Mouse (Mus musculus) neural tube, embryonic 14.5 days (tissue): ENCODE measurements at regions not wholly inside any gene's neighbourhood (a gene's known extent, or its start where the extent isn't known, plus 50 kb on each side); places are given as distances from the start of the nearest gene placed in this dataset.

Experiments used
- ATAC-seq: fragments of 200-750 bp; cut with Nextera tagmentation; 2 replicates; pipeline ENCODE4 v1.8.0; 2017; ENCODE audit warnings: low read depth, mild to moderate bottlenecking, moderate TSS enrichment, moderate library complexity
- H3K27ac ChIP-seq: fragments of 300-500 bp; sonication (generic); 2 replicates; pipeline ENCODE4 v1.5.1; 2014; ENCODE audit warnings: low read depth, mild to moderate bottlenecking, control low read depth, low read length, moderate library complexity, mixed read lengths
- H3K27me3 ChIP-seq: fragments of 300-500 bp; sonication (generic); 2 replicates; pipeline ENCODE4 v1.6.1; 2014; ENCODE audit warnings: low read length; ENCODE audit not compliant: control insufficient read depth, insufficient read depth
- H3K36me3 ChIP-seq: fragments of 300-500 bp; sonication (generic); 2 replicates; pipeline ENCODE4 v1.6.1; 2014; ENCODE audit warnings: low read length, mixed read lengths; ENCODE audit not compliant: control insufficient read depth, insufficient read depth
- H3K4me1 ChIP-seq: fragments of 300-500 bp; sonication (generic); 2 replicates; pipeline ENCODE4 v1.6.1; 2014; ENCODE audit warnings: low read length; ENCODE audit not compliant: control insufficient read depth, insufficient read depth
- H3K4me2 ChIP-seq: fragments of 300-500 bp; sonication (generic); 2 replicates; pipeline ENCODE4 v1.6.1; 2014; ENCODE audit warnings: mild to moderate bottlenecking, low read depth, low read length, control low read depth
- H3K4me3 ChIP-seq: fragments of 300-500 bp; sonication (generic); 2 replicates; pipeline ENCODE4 v1.5.1; 2014; ENCODE audit warnings: low read depth, low read length, control low read depth, mixed read lengths
- H3K9ac ChIP-seq: fragments of 300-500 bp; sonication (generic); replicated peaks from 2 replicates; pipeline ENCODE4 v1.6.1; 2014; ENCODE audit warnings: low read depth, mild to moderate bottlenecking, control low read depth, low read length, mixed read lengths
- H3K9me3 ChIP-seq: fragments of 300-500 bp; sonication (generic); 2 replicates; pipeline ENCODE4 v1.6.1; 2016; ENCODE audit warnings: low read length; ENCODE audit not compliant: control insufficient read depth
- WGBS: fragments of 180-500 bp; shearing (Covaris S2); extraction: QIAGEN DNeasy Blood & Tissue Kit; methylation state at CpG from one replicate; pipeline ENCODE4 v1.1.7; 2014; 5-methylcytosine and 5-hydroxymethylcytosine counted together

- no peak overlapping the region for H3K9ac ChIP-seq
- ATAC-seq: no peak
- WGBS: 90% methylated on average over 10 of the region's 10 CpGs
- no peaks in the 10 kb centered on the region for H3K4me1 ChIP-seq
- no peak overlapping the region for H3K27ac ChIP-seq
- H3K4me3 ChIP-seq: no peak overlapping the region
- H3K4me2 ChIP-seq: no peak overlapping the region
- no peaks in the 10 kb centered on the region for H3K9me3 ChIP-seq
- H3K27me3 ChIP-seq: no peaks in the 10 kb centered on the region
- no peaks in the 10 kb centered on the region for H3K36me3 ChIP-seq
Observed at GRCm38 (mm10) chr3:8751356-8751755, 858.5 kb downstream of the Zfp704 start.

- no peak overlapping the region for H3K9ac ChIP-seq
- no peaks in the 10 kb centered on the region for H3K9me3 ChIP-seq
- H3K27me3 ChIP-seq: no peaks in the 10 kb centered on the region
- no peak overlapping the region for H3K4me3 ChIP-seq
- ATAC-seq: no peak
- no peak overlapping the region for H3K4me2 ChIP-seq
- no peaks in the 10 kb centered on the region for H3K36me3 ChIP-seq
- H3K27ac ChIP-seq: no peak overlapping the region
- WGBS: 63% methylated on average over 4 of the region's 4 CpGs
- no peaks in the 10 kb centered on the region for H3K4me1 ChIP-seq
Observed at GRCm38 (mm10) chr3:8750858-8751257, 859.0 kb downstream of the Zfp704 start.

GRCm38 (mm10) chr3:8750162-8750561 is 859.7 kb downstream of the Zfp704 start:
- no peaks in the 10 kb centered on the region for H3K9me3 ChIP-seq
- WGBS: 91% methylated on average over 11 of the region's 11 CpGs
- H3K4me1 ChIP-seq: no peaks in the 10 kb centered on the region
- no peaks in the 10 kb centered on the region for H3K27me3 ChIP-seq
- H3K27ac ChIP-seq: no peak overlapping the region
- no peak overlapping the region for H3K4me2 ChIP-seq
- no peak overlapping the region for H3K9ac ChIP-seq
- no peaks in the 10 kb centered on the region for H3K36me3 ChIP-seq
- no peak for ATAC-seq
- H3K4me3 ChIP-seq: no peak overlapping the region

DNA sequence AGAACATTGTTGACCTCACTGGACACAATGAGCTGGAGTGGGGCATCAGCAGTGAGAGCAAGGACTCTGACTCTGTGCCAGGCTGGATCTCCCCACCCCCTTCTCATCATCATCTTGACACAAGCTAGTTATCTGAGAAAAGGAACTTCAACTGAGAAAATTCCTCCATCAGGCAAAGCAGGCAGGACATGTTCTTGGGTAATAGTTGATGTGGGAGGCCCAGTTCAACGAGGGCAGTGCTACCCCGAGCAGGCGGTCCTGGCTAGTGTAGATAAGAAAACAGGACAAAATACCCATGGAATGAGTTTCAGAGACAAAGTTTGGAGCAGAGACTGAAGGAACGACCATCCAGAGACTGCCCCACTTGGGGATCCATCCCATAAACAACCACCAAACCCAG is 862.7 kb downstream of the Zfp704 start:
- H3K36me3 ChIP-seq: no peaks in the 10 kb centered on the region
- no peak overlapping the region for H3K4me3 ChIP-seq
- no peaks in the 10 kb centered on the region for H3K27me3 ChIP-seq
- H3K27ac ChIP-seq: no peak overlapping the region
- WGBS: 94% methylated on average over 4 of the region's 4 CpGs
- no peak overlapping the region for H3K4me2 ChIP-seq
- ATAC-seq: no peak
- no peak overlapping the region for H3K9ac ChIP-seq
- H3K4me1 ChIP-seq: no peaks in the 10 kb centered on the region
- no peaks in the 10 kb centered on the region for H3K9me3 ChIP-seq

DNA sequence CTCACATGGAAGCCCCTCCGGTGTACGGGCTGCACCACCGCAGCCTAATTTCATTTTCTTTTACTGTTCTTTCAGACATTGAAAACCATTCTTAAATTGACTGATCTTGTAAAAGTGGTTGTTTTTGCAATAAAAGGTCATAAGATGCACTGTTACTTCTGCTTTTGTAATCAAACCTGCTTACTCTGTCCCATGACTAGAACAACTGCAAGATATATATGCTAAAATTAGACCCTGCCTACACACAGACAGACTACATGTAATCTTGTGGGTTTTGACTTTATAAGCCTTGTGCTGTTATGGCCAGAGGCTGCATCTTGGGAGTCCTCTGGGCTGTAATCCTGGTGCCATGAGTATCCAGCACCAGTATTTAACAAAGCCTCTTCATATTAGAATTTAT is 863.2 kb downstream of the Zfp704 start:
- WGBS: 93% methylated on average over 3 of the region's 3 CpGs
- H3K4me2 ChIP-seq: no peak overlapping the region
- H3K36me3 ChIP-seq: no peaks in the 10 kb centered on the region
- no peaks in the 10 kb centered on the region for H3K4me1 ChIP-seq
- H3K4me3 ChIP-seq: no peak overlapping the region
- no peak for ATAC-seq
- H3K9ac ChIP-seq: no peak overlapping the region
- no peaks in the 10 kb centered on the region for H3K27me3 ChIP-seq
- no peak overlapping the region for H3K27ac ChIP-seq
- H3K9me3 ChIP-seq: no peaks in the 10 kb centered on the region

DNA sequence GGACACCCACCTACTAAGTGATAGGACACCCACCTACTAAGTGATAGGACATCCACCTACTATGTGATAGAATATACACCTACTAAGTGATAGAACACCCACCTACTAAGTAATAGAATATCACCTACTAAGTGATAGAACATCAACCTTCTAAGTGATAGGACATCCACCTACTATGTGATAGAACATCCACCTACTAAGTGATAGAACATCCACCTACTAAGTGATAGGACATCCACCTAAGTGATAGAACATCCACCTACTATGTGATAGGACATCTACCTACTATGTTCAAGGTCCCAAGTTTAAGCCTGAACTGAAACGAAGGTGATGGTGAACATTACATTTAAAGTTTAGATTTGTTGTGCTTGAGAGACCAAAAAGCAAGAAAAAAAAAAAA is 863.8 kb downstream of the Zfp704 start:
- Histone ChIP-seq H3K27me3 (no peaks in the 10 kb centered on the region), H3K9ac (no peak overlapping the region), H3K4me1 (no peaks in the 10 kb centered on the region), H3K4me2 (no peak overlapping the region), H3K9me3 (no peaks in the 10 kb centered on the region), H3K27ac (no peak overlapping the region), H3K36me3 (no peaks in the 10 kb centered on the region), H3K4me3 (no peak overlapping the region)
- ATAC-seq: no peak
- 94% methylated on average over 1 of the region's 1 CpGs for WGBS

- no peak for ATAC-seq
- no peaks in the 10 kb centered on the region for H3K4me1 ChIP-seq
- no peak overlapping the region for H3K4me3 ChIP-seq
- no peaks in the 10 kb centered on the region for H3K9me3 ChIP-seq
- no peaks in the 10 kb centered on the region for H3K27me3 ChIP-seq
- H3K36me3 ChIP-seq: no peaks in the 10 kb centered on the region
- 74% methylated on average over 6 of the region's 6 CpGs for WGBS
- no peak overlapping the region for H3K27ac ChIP-seq
- no peak overlapping the region for H3K4me2 ChIP-seq
- no peak overlapping the region for H3K9ac ChIP-seq
Observed at GRCm38 (mm10) chr3:8744857-8745256, 865.0 kb downstream of the Zfp704 start.

DNA sequence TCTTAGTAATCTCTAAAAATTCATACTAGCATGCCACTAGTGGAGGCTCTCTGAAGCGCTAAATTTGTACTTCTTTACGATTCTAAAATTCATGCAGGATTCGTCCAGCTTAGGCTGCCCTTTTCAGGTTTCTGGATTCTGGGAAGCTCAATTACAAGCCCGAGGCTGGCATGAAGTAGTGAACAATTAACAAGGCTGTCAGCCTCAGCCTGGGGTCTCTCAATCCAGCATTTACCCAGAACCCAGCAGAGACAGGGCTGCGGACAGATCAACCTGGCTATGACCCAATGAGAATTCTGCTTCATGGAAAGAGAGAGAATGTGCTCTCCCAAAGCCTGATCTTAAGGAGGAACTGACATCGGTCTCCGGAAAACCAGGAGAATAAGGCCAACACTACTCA is 866.2 kb downstream of the Zfp704 start:
- no peak overlapping the region for H3K9ac ChIP-seq
- no peaks in the 10 kb centered on the region for H3K9me3 ChIP-seq
- no peak for ATAC-seq
- H3K27ac ChIP-seq: no peak overlapping the region
- H3K27me3 ChIP-seq: no peaks in the 10 kb centered on the region
- no peak overlapping the region for H3K4me3 ChIP-seq
- H3K4me1 ChIP-seq: no peaks in the 10 kb centered on the region
- WGBS: 84% methylated on average over 7 of the region's 7 CpGs
- H3K36me3 ChIP-seq: no peaks in the 10 kb centered on the region
- H3K4me2 ChIP-seq: no peak overlapping the region

DNA sequence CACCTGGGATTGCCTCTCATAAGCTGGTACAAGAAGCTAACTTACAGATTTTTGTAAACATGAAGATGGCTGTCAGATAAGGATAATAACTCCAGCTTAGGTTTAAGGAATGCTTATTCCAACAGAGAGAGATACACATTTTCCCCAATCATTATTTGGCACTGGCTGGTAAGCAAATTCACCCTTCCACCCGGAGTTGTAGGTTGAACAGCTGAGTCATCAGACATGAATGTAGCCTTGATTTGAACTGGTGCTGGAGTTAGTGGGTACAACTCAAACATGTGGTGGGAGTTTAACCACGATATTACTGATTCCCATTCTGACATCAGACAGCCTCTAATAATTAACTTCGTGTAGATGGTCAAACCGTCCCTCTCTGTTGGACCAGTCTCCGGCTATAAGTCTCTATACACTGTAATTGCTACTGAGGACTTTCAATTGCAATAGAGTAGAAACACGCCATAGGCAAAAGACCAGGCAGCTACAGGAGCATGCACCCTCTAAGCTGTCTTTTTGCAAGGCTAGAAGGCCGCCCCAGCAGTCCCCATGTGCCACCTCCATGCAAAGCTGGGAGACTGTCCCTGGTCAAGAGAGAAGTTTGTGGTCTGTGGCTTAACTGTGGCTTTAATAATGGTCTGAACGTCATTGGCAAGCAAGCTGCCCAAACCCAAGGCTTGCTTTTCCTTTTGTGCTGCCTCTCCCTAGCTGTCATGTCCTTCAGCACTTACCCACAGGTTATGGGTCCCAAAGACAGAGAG is 868.4 kb downstream of the Zfp704 start:
- H3K4me2 ChIP-seq: no peak overlapping the region
- H3K27ac ChIP-seq: no peak overlapping the region
- ATAC-seq: no peak
- no peaks in the 10 kb centered on the region for H3K9me3 ChIP-seq
- no peak overlapping the region for H3K4me3 ChIP-seq
- no peaks in the 10 kb centered on the region for H3K36me3 ChIP-seq
- WGBS: 86% methylated on average over 8 of the region's 8 CpGs
- H3K4me1 ChIP-seq: no peaks in the 10 kb centered on the region
- no peaks in the 10 kb centered on the region for H3K27me3 ChIP-seq
- H3K9ac ChIP-seq: no peak overlapping the region
